Mouse (Mus musculus): ENCODE results near the gene Hscb. TPM values are rescaled to one million over a fixed set of nuclear protein-coding genes. Genes with fewer than 3 reads are reported as not detected.

Hscb gene
- polyA plus RNA-seq, 1 experiment from 2014 or later: 20.6 TPM

DNA sequence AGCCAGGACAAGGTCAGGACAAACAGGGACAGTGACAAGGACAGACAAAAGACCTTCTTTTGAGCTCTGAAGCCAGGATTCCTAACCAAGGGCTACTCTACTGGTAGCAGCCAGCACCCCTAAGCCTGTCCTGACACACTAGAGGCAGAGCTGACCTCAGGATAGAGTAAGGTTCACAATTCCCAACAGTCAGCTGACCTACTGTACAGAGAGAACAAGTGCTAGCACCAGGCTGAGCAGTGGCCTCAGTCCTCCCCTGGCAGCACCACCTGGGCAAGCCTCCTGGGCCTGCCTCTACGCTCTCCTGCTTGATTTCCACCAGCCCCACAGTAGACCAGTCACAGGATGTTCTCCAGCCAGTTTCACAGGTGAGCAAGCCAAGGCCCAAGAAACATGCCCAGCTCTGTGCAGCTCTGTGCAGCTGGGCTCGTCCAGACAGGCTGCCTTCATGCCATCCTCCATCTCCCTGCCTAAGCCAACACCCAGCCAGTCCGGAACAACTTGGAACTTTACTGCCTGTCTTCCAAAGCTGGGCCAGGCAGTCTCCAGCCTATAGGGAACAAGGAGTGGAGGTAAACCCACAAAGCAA lies 38.4 kb downstream of the Hscb start:
- no peak for ATAC-seq (ENCODE audit: low FRiP score)
- H3K27me3 ChIP-seq: no peaks in the 10 kb centered on the region
- peaks cover 8% of the 10 kb centered on the region for H3K4me1 ChIP-seq
- WGBS: 92% methylated on average over 3 of the region's 3 CpGs
- H3K4me2 ChIP-seq: no peak overlapping the region
- no peak overlapping the region for H3K4me3 ChIP-seq (replicated peaks)
- H3K27ac ChIP-seq: no peak overlapping the region
- H3K9ac ChIP-seq: no peak overlapping the region
- H3K36me3 ChIP-seq (replicated peaks): peaks cover 75% of the 10 kb centered on the region
- no peaks in the 10 kb centered on the region for H3K9me3 ChIP-seq

DNA sequence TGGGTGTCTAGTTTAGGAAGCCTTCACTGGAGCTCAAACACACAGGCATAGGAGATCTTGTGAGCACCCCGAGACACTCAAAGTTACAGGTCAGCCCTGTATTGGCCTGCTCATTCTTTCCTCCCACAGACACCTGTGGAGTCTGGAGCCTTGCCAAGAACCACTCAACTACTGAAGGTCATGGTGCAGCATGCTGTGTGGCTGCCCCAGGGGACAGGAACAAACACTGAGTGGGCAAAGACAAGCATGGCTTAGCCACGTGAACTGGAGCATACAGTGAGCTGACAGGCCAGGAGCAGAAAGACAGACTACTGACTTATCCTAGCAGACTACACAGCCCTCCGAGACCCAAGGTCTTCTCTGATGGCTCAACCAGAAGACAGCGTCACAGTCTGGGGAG lies 41.9 kb downstream of the Hscb start:
- Histone ChIP-seq H3K27me3 (no peaks in the 10 kb centered on the region), H3K9ac (no peak overlapping the region), H3K4me2 (no peak overlapping the region), H3K9me3 (no peaks in the 10 kb centered on the region), H3K4me1 (no peaks in the 10 kb centered on the region), H3K4me3 (replicated peaks) (no peak overlapping the region), H3K36me3 (replicated peaks) (peaks cover 90% of the 10 kb centered on the region), H3K27ac (no peak overlapping the region)
- WGBS: 80% methylated on average over 4 of the region's 4 CpGs
- ATAC-seq (ENCODE audit: low FRiP score): no peak

DNA sequence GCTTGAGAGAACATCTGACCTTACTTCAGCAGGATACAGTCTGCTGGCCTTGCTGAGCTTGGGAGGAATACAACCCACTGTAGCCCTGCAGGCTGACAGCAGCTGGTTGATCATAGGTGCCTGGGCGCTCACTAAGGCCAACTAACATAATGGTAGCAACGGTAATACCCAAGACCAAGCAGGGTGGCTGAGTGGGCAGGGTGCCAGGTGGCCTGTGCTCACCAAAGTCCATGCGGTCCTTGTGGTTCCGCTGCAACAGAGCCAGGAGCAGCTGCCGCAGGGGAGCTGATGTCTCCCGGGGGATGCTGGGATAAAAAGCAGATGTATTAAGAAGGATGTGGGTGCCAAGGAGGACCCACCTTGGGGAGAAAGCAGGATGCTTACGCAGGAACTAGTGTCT lies 45.2 kb downstream of the Hscb start:
- Histone ChIP-seq H3K4me3 (replicated peaks) (no peak overlapping the region), H3K27me3 (no peaks in the 10 kb centered on the region), H3K9me3 (no peaks in the 10 kb centered on the region), H3K27ac (no peak overlapping the region), H3K4me2 (no peak overlapping the region), H3K9ac (no peak overlapping the region), H3K4me1 (no peaks in the 10 kb centered on the region), H3K36me3 (replicated peaks) (peaks cover 100% of the 10 kb centered on the region)
- ATAC-seq (ENCODE audit: low FRiP score): no peak
- WGBS: 99% methylated on average over 7 of the region's 7 CpGs

DNA sequence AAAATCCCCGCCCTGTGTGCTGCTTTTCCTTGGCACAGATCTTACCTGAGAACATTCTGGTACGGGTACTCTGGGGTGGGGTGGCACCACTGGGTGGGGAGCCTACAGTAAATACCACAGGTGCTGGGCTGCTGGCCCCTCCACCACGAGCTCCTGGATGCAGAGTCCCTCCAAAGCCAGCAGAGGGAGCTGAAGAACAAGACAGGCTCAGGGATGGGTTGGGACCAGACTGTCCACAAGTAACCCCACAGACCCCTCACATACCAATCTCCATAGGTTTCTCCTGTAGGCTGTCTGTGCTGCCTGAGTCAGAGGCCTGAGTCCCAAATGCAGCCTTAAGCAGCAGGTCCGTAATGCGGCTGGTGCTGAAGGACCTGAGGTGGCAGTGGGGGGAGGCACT lies 50.9 kb downstream of the Hscb start:
- Histone ChIP-seq H3K4me2 (no peak overlapping the region), H3K27me3 (no peaks in the 10 kb centered on the region), H3K36me3 (replicated peaks) (peaks cover 92% of the 10 kb centered on the region), H3K27ac (no peak overlapping the region), H3K4me3 (replicated peaks) (no peak overlapping the region), H3K9me3 (no peaks in the 10 kb centered on the region), H3K9ac (no peak overlapping the region), H3K4me1 (no peaks in the 10 kb centered on the region)
- peak; percentile 63 for ATAC-seq (ENCODE audit: low FRiP score)
- WGBS: 61% methylated on average over 5 of the region's 5 CpGs

DNA sequence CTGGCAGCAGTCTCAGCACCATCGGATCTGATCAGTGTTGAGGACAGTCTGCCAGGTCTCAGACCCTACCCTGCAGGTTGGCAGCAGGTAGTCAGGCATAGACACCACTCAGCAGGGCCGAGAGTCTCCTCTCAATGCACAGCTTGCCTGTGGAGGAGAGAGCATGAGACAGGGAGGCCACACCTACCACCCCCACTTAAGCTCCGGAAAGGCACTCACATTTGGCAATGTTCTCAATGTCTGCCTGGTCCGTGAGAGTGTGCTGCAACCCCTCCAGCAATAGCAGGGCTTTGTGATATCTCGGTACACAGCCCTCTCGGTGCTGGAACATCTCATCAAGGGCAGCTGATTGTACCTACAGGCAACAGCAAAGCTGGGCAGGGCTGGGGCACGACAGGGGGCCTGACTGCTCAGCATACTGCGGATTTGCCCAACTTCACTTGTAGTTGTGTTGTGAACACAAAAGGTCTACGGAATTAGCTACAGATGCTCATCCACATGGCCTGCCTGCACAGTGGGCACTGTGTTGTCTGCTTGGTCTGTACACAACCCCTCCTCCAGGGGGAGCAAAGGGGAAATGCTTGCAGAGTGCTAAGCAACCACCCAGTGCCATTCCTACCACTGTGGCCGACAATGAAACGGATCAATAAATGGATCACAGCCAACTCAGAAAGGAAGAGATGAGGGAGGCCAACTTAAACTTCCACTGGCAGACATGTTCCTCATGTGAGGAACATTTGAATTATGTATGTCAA lies 53.3 kb downstream of the Hscb start:
- no peak overlapping the region for H3K9ac ChIP-seq
- WGBS: 82% methylated on average over 11 of the region's 11 CpGs
- no peak for ATAC-seq (ENCODE audit: low FRiP score)

DNA sequence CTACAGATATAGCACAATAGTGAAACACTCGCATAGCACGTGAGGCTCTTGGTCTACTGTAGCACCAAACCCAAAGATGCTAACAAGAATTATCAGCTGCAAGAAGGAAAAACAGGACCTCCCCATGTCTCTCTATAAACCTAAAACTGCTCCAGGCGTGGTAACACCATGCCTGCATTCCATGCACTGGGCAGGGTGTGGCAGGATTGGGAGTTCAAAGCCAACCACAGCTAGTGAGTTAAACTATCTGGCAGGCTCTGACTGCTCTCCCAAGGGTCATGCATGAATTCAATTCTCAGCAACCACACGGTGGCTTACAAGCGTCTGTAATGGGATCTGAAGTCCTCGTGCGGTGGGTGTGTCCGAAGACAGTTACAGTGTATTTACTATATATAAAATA lies 56.4 kb downstream of the Hscb start:
- H3K36me3 ChIP-seq (replicated peaks): peaks cover 38% of the 10 kb centered on the region
- no peak overlapping the region for H3K4me3 ChIP-seq (replicated peaks)
- ATAC-seq (ENCODE audit: low FRiP score): no peak
- no peak overlapping the region for H3K4me2 ChIP-seq
- no peaks in the 10 kb centered on the region for H3K9me3 ChIP-seq
- H3K9ac ChIP-seq: no peak overlapping the region
- no peak overlapping the region for H3K27ac ChIP-seq
- peaks cover 23% of the 10 kb centered on the region for H3K4me1 ChIP-seq
- 79% methylated on average over 8 of the region's 8 CpGs for WGBS
- H3K27me3 ChIP-seq: no peaks in the 10 kb centered on the region

More for the DNA sequence above, 53.3 kb downstream of the Hscb start:
- Histone ChIP-seq H3K4me2 (no peak overlapping the region), H3K4me3 (replicated peaks) (no peak overlapping the region), H3K4me1 (peaks cover under 1% of the 10 kb centered on the region; the same call in 1 of the 2 replicates), H3K27ac (no peak overlapping the region), H3K36me3 (replicated peaks) (peaks cover 67% of the 10 kb centered on the region), H3K9me3 (no peaks in the 10 kb centered on the region), H3K27me3 (no peaks in the 10 kb centered on the region)

DNA sequence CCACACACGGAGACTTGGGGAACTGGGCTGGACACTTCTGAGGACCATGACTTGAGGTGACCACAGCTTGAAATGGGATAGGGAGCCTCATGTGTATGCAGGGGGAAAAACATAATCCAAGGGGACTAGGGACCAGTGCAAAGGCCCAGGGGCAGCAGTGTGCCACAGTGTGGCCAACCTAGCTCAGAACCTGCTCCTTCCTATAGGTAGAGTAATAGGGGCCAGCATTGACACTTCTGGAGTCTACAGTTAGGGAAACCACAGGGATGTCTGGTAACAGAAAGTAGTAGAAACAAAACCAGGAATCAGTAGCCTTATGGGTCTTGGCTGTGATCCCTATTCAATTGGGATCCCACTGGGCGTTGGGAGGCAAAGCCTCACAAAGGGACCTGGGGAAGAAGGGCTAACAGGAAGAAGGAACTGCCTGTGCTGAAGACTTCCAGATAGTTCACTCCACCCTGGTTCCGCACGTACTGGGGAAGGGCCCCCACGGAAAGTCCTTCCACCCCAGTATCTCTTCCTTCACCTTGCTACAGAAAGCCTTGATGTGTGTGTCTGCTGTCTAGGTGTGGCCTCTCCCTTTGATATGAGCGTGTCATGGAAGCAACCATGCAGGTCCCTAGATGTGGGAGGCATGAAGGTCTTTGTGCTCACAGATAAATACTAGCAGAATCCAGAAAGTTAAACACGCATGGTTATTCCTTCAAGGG lies 57.9 kb downstream of the Hscb start:
- Histone ChIP-seq H3K4me2 (no peak overlapping the region), H3K9me3 (no peaks in the 10 kb centered on the region), H3K36me3 (replicated peaks) (peaks cover 37% of the 10 kb centered on the region), H3K27me3 (no peaks in the 10 kb centered on the region), H3K9ac (no peak overlapping the region), H3K27ac (no peak overlapping the region), H3K4me3 (replicated peaks) (no peak overlapping the region), H3K4me1 (peaks cover 23% of the 10 kb centered on the region)
- 88% methylated on average over 7 of the region's 7 CpGs for whole genome bisulfite sequencing
- no peak for ATAC-seq (ENCODE audit: low FRiP score)

DNA sequence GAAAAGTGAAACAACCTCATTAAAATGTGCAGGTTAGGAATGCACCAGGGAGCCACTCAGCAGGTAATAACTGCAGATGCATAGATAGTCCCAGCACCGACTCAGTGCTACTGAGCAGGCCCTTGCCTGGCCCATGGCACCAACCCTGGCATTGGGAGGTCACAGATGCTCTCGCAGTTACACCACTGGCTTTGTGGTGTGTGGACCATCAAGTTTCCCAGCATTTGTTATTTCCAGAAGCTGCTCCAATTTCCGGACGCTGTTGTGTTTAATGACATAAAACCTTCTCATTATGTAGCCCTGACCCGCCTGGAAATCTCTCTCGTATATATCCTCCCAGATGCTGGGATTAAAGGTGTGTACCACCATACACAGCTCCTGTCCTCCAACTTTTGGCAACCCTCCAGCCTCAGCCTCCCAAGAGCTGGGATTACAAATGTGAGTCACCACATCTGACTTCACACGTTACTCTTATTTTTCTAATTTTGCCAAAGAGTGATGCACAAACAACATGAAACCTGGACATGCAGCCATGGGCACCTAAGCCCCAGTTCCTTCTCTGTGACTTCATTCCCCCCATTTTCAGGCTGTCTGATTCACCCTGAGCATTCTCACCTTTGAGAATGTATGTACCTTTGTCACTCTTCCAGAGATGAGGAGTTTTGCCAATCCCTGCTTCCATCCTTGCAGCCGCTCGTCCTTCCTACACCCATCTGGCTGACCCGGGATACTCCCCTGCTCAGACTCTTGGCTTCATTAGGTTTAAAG lies 58.6 kb downstream of the Hscb start:
- Histone ChIP-seq H3K4me2 (peak overlapping the region; percentile 98), H3K4me3 (replicated peaks) (peak overlapping the region; percentile 81), H3K4me1 (peaks cover 23% of the 10 kb centered on the region), H3K9me3 (no peaks in the 10 kb centered on the region), H3K36me3 (replicated peaks) (peaks cover 36% of the 10 kb centered on the region), H3K27ac (no peak overlapping the region), H3K9ac (peak overlapping the region; percentile 80), H3K27me3 (no peaks in the 10 kb centered on the region)
- peak; percentile 75 for ATAC-seq (ENCODE audit: low FRiP score)
- 62% methylated on average over 10 of the region's 10 CpGs for WGBS

DNA sequence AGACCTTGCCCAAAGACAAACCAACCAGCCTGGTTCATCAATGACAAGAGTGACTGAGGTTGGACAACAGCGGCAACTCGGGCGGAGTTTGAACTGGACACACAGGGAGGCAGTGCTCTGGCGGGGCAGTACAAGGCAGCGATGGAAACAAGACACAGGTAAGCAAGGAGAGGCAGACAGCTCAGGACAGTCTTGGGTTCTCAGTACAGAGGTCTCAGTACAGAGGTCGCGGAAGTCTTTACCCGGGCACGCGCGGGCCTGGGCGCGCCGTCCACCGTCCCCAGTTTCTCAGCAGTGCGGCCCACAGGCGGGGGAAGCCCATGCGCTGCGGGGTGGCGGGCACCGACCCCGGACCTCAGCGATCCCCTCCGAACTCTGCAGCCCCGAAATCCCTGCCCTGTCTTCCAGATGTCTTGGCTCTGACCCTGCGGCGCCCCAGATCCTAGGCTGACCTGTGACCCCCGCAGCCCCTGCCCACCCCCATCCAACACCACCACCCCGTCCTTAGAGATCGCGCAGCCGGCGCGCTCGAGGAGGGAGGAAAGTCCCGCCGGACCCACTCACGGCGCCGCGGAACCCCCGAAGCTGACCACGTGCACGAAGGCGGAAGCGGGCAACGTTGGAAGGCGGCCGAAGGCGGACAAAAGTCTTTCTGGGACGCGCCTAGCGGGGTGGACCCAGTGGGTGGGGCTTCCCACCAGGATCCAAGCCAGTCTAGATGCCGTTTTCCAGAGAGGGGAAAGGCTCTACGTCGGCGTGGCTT lies 59.4 kb downstream of the Hscb start, which contains the start of gene Pus1:
TSS of gene Pus1 (minus strand) at position 662 of the 763 bp plus-strand sequence.
- Histone ChIP-seq H3K9ac (peak within 1 kb of the TSS; percentile 80), H3K27ac (no peak within 1 kb of the TSS), H3K36me3 (replicated peaks) (peaks cover 37% of the 10 kb centered on the region), H3K4me1 (peaks cover 23% of the 10 kb centered on the region), H3K27me3 (no peaks in the 10 kb centered on the region), H3K4me3 (replicated peaks) (peak within 1 kb of the TSS; percentile 81), H3K4me2 (peak within 1 kb of the TSS; percentile 98), H3K9me3 (no peaks in the 10 kb centered on the region)
- under 1% methylated on average over 56 of the region's 57 CpGs for WGBS
- peak; percentile 87 for ATAC-seq (ENCODE audit: low FRiP score)

DNA sequence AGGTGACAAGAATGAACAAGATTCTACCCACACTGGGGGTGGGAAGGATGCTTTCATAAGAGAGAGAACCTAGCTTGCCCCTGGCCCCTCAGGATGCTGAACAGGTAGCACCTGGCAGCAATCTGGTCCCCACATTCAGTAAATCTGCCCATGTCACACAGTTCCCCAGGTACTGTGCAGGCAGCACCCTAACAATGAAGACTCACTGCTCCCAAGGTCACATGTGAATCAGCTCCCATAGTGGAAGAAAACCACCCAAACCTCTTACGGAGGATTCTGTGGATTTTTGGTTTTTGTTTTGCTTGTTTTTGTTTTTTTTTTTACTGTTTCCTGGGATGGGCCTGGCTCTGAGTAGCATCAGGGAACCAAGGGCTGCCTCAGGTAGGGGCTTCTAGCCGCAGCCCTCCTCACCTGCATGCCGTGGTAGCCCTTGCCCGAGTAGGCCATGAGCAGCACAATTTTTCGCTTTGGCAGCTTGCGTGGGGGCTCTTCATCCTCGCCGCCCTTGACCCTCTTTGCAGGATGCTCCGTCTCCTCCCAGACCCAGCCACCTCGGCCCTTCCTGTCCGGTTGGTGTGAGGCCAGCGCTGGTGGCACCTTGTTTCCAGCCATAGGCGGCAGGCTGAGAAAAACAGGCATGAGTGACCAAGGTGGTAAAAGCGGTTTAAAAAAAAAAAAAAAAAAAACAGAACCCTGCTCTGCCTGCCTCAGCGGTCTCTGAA lies 60.1 kb downstream of the Hscb start:
- H3K27me3 ChIP-seq: no peaks in the 10 kb centered on the region
- H3K4me3 ChIP-seq (replicated peaks): peak overlapping the region; percentile 81
- H3K9me3 ChIP-seq: no peaks in the 10 kb centered on the region
- peaks cover 39% of the 10 kb centered on the region for H3K36me3 ChIP-seq (replicated peaks)
- peak overlapping the region; percentile 80 for H3K9ac ChIP-seq
- peaks cover 23% of the 10 kb centered on the region for H3K4me1 ChIP-seq
- ATAC-seq (ENCODE audit: low FRiP score): no peak
- 27% methylated on average over 15 of the region's 15 CpGs for WGBS
- H3K4me2 ChIP-seq: peak overlapping the region; percentile 98
- H3K27ac ChIP-seq: no peak overlapping the region
